Mouse (Mus musculus) thymus, adult 18-20 months (tissue): ENCODE results near the gene Zswim4.

Experiments used
- DNase-seq, 2 experiments: peaks; one replicate each; pipeline ENCODE4 v3.0.0; 2022; ENCODE audit warnings: mixed read lengths in 2 of 2

Zswim4 gene

GRCm38 (mm10) chr8:84223322-84224029 lies 13.4 kb downstream of the Zswim4 start:
- no peak for DNase-seq

DNA sequence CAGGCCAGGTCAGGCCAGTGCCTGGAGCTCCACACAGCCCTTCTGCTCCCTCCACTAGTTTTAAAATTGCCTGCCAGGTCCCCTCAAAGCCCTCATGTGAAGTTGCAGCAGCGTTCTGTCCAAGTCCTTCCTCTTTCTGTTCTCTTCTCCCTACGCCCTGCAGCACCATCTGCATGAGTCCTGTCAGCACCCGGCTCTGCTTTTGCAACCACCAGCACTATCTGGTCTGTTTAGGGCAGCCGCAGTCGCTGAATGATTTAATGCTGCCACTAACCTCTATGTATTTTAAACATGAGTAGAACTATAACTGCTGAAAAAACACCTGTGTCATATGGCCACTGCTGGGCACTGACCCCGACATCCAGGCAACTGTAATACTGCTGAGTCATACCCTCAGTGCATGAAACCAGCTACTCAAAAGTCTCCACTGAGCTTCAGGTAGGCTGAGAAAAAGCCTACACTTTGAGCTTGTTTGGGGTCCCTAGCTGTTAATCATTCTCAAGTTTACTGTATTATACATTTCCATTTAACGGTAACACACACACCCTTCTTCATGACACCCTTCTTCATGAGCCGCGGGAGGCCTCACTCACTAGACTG lies 14.2 kb downstream of the Zswim4 start:
- DNase-seq, result no peak

DNA sequence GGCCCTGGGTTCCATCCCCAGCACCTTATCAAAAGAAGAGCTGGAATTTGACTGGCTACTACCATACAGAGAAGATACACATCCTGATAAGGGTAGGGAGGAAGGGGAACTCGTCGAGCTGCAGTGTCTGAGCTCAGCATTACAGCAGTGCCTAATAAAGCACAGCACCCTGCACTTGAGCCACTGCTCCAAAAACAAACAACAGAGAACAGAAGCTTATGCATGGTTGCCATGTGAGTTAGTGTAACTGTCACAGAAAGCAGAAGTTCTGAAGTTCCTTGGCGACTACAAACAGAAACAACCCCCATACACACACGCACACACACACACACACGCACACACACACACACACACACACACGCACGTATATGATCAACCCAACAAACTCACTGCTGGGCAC lies 16.8 kb downstream of the Zswim4 start:
- no peak for DNase-seq

DNA sequence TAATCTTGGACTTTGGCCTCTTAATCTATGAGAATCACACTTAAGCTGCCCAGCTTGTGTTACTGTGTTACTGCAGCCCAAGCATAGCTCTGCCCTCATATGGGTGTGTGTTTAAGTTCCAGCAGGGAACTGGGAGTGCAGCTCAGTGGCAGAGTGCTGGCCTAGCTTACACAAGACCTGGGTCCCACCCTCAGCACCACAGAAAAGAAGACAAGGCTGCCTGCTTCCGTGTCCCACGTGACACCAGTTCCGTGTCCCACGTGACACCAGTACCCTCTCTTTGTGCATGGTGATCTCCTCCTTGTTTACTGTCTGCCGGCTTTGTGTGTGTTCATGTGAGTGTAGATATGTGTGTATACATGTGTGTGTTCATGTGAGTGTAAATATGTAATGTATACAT lies 18.7 kb downstream of the Zswim4 start:
- no peak for DNase-seq

GRCm38 (mm10) chr8:84217206-84217605 lies 19.6 kb downstream of the Zswim4 start:
- no peak for DNase-seq

DNA sequence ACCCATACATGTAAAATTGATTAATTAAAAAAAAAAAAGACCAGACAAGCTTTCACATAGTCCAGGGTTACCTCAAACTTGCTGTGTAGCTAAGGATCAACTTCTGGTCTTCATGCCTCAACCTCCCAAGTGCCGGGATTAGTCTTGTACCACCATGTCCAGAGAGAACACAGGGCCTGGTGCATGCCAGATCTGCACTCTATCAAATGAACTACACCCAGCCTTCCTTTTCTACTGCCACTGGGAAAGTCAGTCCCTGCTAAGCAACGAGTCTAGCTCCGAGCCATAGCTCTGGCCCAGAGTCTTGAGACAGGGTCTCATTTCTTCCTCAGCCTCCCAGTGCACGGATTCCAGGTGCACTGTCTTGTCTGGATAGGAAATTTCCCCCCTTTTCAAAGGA lies 23.6 kb downstream of the Zswim4 start:
- no peak for DNase-seq

DNA sequence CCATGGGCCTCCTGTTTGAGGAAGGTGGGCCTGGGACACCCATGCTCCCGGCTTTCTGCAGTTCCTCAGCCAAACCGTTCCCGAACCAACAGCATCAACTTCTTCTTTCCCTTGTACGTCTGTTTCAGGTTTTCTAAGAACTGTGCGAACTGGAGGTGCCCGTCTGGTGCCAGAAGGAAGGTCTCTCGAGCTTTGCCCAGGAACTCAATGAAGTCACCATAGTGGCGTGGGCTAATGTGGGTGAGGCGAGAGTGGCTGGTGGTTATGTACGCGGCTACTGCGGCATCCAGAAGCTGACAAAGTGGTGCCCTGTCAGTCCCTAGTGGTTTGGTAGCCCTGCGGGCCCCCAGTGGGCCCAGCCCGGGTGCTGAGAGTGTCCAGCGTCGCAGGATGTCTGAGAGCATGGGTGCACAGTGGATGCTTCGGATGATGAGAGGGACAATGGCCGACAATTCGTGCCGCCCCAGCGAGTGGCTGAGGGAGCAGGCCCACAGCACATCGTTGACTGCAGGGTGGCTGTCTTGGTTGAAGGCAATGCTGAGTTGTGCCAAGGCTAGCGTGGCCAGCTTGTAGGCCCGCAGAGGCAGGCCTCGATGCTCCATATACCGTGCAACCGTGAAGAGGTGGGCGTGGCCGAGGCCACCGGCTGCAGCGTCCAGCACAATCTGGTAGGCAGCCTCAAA lies 24.8 kb downstream of the Zswim4 start:
- no peak for DNase-seq

DNA sequence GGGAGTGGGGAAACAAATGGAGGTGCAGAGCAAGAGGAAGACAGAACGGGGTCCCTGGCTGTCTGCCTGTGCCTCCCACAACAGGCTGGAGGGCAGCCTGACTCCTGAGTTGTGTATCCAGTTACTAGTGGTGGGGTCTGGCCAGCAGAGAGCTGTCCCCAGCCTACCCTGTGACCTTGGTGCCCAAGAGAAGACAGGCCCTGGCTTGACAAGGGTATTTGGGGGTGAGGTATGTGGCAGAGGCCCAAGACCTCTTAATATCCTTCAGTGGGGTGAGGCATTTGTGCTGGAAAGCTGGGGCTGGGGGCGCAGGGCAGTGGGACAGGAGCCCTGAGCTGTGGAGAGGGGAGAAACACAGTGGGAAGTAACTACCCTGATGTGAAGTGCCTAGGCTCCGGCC lies 25.7 kb downstream of the Zswim4 start:
- no peak for DNase-seq

- DNase-seq, result peak; percentile 69 to 74
Measured at GRCm38 (mm10) chr8:84210167-84210791, 26.6 kb downstream of the Zswim4 start.

- peak in 1 of 2 experiments; percentile 59 for DNase-seq
Measured at GRCm38 (mm10) chr8:84208381-84209380, 28.2 kb downstream of the Zswim4 start.

GRCm38 (mm10) chr8:84207811-84208210 lies 29.0 kb downstream of the Zswim4 start:
- peak; percentile 59 to 76 for DNase-seq

- no peak for DNase-seq
Measured at GRCm38 (mm10) chr8:84206666-84207065, 30.2 kb downstream of the Zswim4 start.

GRCm38 (mm10) chr8:84205073-84205472 lies 31.8 kb downstream of the Zswim4 start:
- no peak for DNase-seq

GRCm38 (mm10) chr8:84203975-84204772 lies 32.7 kb downstream of the Zswim4 start:
- no peak for DNase-seq

GRCm38 (mm10) chr8:84202938-84203917 lies 33.6 kb downstream of the Zswim4 start:
- DNase-seq, result peak; percentile 75 to 85

DNA sequence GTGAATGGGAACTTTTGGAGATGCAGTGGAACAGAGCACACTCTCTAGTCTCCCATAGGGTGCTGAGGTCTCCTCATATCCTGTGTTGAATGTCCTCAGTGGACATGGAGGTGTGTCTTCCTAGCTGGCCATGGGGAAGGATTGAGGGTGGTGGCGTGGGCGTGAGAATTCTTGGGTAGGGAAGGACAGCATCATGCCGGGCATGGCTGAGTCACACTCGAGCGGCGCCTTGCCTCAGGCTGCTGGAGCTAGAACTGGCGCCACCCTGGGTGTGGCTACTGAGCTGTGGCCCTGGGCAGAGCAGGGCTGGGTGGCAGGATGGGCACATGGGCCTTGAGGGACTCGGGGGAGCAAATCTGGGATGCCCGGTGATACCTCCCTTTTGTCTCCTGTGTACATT lies 34.4 kb downstream of the Zswim4 start:
- no peak for DNase-seq

GRCm38 (mm10) chr8:84201545-84202245 lies 35.2 kb downstream of the Zswim4 start:
- DNase-seq, result no peak

DNA sequence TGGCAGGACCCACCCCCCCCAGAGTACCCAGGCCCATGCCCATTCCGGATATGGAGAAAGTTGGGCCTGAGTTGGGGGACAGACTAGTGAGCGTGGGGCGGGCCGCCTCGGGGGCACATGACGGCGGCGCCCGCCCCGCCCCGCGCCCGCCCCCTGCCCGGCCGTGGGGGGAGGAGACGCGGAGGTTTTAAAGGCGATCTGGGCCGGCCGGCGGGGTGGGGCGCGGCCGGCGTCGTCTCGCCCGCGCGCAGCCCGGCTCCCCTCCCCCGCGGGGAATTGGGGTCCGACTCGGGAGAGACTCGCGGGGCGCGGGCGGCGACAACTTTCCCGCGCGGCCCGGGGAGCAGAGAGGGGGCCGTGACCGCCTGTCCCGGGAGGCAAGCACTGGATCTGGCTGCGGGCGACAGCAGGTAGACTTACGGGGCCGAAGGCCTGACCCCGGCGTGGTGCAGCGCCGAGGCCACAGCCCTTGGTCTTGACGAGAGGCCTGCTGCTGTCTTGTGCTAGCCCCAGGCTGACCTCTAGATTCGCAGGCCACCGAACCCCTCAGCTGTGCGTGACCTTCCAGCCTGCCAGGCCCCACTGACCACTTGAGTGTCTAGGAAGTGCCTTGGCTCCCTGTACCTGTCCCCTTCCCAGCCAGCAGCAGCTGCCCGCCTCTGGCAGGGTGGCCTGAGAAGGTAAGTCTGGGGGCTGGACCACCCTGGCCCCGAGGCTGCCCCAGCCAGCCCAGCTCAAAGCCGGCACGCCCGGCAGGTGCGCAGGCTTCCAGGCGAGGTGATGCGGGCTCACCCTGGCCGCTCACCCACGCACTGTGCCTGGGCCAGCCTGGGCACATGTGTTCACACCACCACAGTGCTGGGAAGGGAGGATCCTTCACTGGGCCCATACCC lies 36.0 kb downstream of the Zswim4 start:
- DNase-seq, result peak in 1 of 2 experiments; percentile 44
